Mouse (Mus musculus) retina, embryonic 14.5 days (tissue): Measurements from ENCODE around the gene Tekt1.

Experiments
- DNase-seq: peaks from one replicate; pipeline ENCODE4 v3.0.0-alpha.2; 2015; ENCODE audit warnings: low spot score

Tekt1 gene

GRCm38 (mm10) chr11:72362347-72362741 is at the start of gene Tekt1:
Gene Tekt1 (minus strand): TSS chr11:72362442.
- no peak for DNase-seq

GRCm38 (mm10) chr11:72411945-72412344 is 49.7 kb upstream of the Tekt1 start:
- DNase-seq, result no peak

GRCm38 (mm10) chr11:72411093-72411921 is 49.1 kb upstream of the Tekt1 start, which contains the start of gene Smtnl2:
Gene Smtnl2 (minus strand): TSS chr11:72411713.
- peak; percentile 81 for DNase-seq

GRCm38 (mm10) chr11:72410521-72411092 is 48.4 kb upstream of the Tekt1 start:
- peak; percentile 46 for DNase-seq

- no peak for DNase-seq
These were observed 47.6 kb upstream of the Tekt1 start for GRCm38 (mm10) chr11:72409649-72410385.

GRCm38 (mm10) chr11:72408451-72409170 is 46.4 kb upstream of the Tekt1 start:
- DNase-seq, result no peak

- DNase-seq, result no peak
These were observed 45.3 kb upstream of the Tekt1 start for GRCm38 (mm10) chr11:72407574-72407973.

GRCm38 (mm10) chr11:72407081-72407480 is 44.8 kb upstream of the Tekt1 start:
- no peak for DNase-seq

- no peak for DNase-seq
These were observed 43.9 kb upstream of the Tekt1 start for GRCm38 (mm10) chr11:72406079-72406675.

- DNase-seq, result no peak
These were observed 43.3 kb upstream of the Tekt1 start for GRCm38 (mm10) chr11:72405532-72405931.

- no peak for DNase-seq
These were observed 40.7 kb upstream of the Tekt1 start for GRCm38 (mm10) chr11:72402969-72403368.

- DNase-seq, result no peak
These were observed 39.8 kb upstream of the Tekt1 start for GRCm38 (mm10) chr11:72402017-72402416.

- DNase-seq, result no peak
These were observed 38.8 kb upstream of the Tekt1 start for GRCm38 (mm10) chr11:72401068-72401467.

- no peak for DNase-seq
These were observed 35.7 kb upstream of the Tekt1 start for GRCm38 (mm10) chr11:72397811-72398525.

GRCm38 (mm10) chr11:72397072-72397471 is 34.8 kb upstream of the Tekt1 start:
- DNase-seq, result no peak

- no peak for DNase-seq
These were observed 34.4 kb upstream of the Tekt1 start for GRCm38 (mm10) chr11:72396621-72397020.

- no peak for DNase-seq
These were observed 33.4 kb upstream of the Tekt1 start for GRCm38 (mm10) chr11:72395652-72396051.

- DNase-seq, result no peak
These were observed 32.5 kb upstream of the Tekt1 start for GRCm38 (mm10) chr11:72394694-72395093.

- DNase-seq, result no peak
These were observed 31.4 kb upstream of the Tekt1 start for GRCm38 (mm10) chr11:72393669-72394068.

GRCm38 (mm10) chr11:72393243-72393642 is 31.0 kb upstream of the Tekt1 start:
- no peak for DNase-seq

GRCm38 (mm10) chr11:72391181-72391580 is 28.9 kb upstream of the Tekt1 start:
- DNase-seq, result no peak
